Mouse (Mus musculus): ENCODE measurements around the gene Dgcr2. TPM values are rescaled to one million over a fixed set of nuclear protein-coding genes. Genes with fewer than 3 reads are reported as not detected.

The Dgcr2 gene
- polyA plus RNA-seq, 1 experiment from 2014 or later = 96.0 TPM

DNA sequence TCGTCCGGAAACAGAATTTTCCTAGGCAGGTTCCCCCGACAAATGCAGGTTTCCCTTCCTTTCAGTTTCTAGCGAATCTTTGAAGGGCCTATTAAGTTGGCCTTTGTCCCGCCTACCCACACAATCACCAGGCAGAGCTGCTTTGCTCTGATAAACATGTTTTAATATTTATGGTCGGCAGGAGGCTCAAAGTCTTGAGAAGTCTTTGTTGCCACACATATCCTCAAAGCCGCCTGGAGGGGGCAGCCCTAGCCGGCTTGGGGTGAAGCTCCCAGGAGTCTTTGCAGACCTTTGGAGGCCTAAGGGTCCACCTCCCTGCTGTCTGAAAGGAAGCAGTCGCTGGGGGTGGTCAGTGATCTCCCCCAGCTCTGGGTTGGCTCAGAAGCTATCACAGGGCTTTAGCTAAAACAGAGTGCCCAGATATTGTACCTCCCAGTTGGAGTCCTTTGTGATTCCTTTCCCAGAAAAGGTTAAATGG lies 30.3 kb upstream of the Dgcr2 start:
- Histone ChIP-seq H3K4me3 (peak overlapping the region; percentile 94), H3K4me1 (replicated peaks) (peaks cover 35% of the 10 kb centered on the region), H3K27ac (peak overlapping the region; percentile 91), H3K27me3 (ENCODE audit: insufficient read depth, poor library complexity, severe bottlenecking) (no peaks in the 10 kb centered on the region; the same call in 1 of the 2 replicates), H3K36me3 (peaks cover 25% of the 10 kb centered on the region), H3K9me3 (no peaks in the 10 kb centered on the region)
- WGBS = under 1% methylated on average over 9 of the region's 9 CpGs
- peak; percentile 80 for DNase-seq (ENCODE audit: low spot score)

- under 1% methylated on average over 47 of the region's 47 CpGs for WGBS
- Histone ChIP-seq H3K36me3 (peaks cover 25% of the 10 kb centered on the region), H3K27me3 (ENCODE audit: insufficient read depth, poor library complexity, severe bottlenecking) (no peaks in the 10 kb centered on the region; the same call in 1 of the 2 replicates), H3K4me1 (replicated peaks) (peaks cover 37% of the 10 kb centered on the region), H3K4me3 (peak within 1 kb of the TSS; percentile 94), H3K27ac (peak within 1 kb of the TSS; percentile 91), H3K9me3 (no peaks in the 10 kb centered on the region)
- DNase-seq (ENCODE audit: low spot score) = peak; percentile 89
Measured at GRCm38 (mm10) chr16:17928087-17928580, 29.8 kb upstream of the Dgcr2 start, which contains the start of gene Slc25a1. Slc25a1 (minus strand) TSS chr16:17928219.

DNA sequence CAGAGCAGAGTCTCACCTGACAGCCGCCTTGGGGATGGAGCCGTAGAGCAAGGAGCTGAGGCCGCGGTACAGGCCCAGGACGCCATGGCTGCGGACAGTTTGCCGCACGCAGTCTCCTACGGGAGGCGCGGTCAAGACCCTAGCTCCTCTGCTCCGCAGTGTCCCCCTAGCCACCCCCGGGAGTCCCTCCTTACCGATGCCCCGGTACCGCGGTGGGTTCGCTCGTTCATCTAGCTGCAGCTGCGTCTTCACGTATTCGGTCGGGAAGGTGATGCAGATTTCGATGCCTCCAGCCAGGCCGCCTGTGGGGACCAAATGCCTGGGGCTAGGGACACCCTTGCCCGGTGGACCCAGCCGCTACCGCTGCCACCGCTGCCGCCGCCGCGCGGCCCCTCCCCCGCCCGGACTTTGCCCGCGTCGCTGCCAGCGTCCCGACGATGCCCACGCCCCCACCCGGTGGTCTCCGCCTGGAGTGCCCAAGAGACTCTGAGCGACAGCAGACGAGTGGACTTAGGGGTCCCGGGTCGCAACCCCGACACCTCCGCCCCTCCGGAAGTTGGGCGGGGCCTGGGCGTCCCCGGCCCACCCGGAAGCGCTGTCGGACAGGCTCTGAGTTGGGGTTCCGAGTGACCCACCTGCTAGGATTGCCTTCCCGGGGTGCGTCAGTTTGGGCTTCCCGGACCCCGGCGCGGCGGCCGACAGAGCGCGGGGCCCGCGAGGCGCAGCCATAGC lies 29.2 kb upstream of the Dgcr2 start:
- Histone ChIP-seq H3K4me3 (peak overlapping the region; percentile 94), H3K4me1 (replicated peaks) (peaks cover 43% of the 10 kb centered on the region), H3K27ac (peak overlapping the region; percentile 91), H3K36me3 (peaks cover 25% of the 10 kb centered on the region), H3K9me3 (no peaks in the 10 kb centered on the region), H3K27me3 (ENCODE audit: insufficient read depth, poor library complexity, severe bottlenecking) (no peaks in the 10 kb centered on the region)
- DNase-seq (ENCODE audit: low spot score) = no peak
- WGBS = under 1% methylated on average over 72 of the region's 72 CpGs

- Histone ChIP-seq H3K27ac (peak overlapping the region; percentile 91), H3K4me1 (replicated peaks) (peaks cover 43% of the 10 kb centered on the region), H3K9me3 (no peaks in the 10 kb centered on the region), H3K36me3 (peaks cover 25% of the 10 kb centered on the region), H3K27me3 (ENCODE audit: insufficient read depth, poor library complexity, severe bottlenecking) (peaks cover 40% of the 10 kb centered on the region), H3K4me3 (peak overlapping the region; percentile 87)
- WGBS = under 1% methylated on average over 14 of the region's 14 CpGs
- no peak for DNase-seq (ENCODE audit: low spot score)
Measured at GRCm38 (mm10) chr16:17922163-17922538, 23.8 kb upstream of the Dgcr2 start.

DNA sequence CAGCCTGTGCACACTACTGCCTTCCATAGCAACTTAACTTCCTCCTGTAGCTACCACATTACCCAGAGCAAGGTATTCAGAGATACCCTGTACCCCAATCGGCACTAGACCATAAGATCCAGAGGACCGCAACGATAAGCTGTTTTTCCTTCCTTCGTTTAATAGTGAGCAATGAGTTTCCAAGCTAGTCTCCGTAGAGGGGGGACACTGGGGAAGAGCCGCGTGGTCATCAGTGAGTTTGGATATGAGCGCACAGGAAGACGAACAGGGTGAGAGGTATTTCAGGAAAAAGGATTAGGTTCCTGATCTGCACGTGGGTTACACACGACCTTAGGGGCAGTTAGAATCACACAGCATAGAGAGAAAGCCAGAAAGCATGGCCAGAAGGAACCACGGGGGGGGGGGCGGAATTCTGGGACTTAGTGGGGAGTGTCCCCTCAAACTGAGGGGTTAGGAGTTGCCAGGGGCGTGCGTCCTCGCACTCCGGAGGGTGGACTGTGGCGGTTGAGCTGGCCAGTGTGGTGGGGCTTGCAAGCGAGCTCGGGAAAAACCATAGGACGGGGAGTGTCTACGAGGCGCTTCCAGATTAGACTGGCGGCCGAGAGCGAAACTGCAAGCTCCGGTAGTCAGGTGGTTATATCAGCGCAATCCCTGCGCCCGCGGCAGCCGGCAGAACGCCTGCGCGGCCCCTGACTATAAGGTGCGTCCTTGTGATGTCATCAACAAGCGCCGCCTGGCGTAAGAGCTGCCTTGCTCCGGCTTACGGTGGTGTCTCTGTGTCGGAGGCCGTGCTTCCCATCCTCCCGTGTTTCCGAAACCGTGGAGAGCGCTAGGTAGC lies 23.2 kb upstream of the Dgcr2 start:
- Histone ChIP-seq H3K27me3 (ENCODE audit: insufficient read depth, poor library complexity, severe bottlenecking) (peaks cover 46% of the 10 kb centered on the region), H3K9me3 (no peaks in the 10 kb centered on the region), H3K4me3 (peak overlapping the region; percentile 87), H3K4me1 (replicated peaks) (peaks cover 37% of the 10 kb centered on the region), H3K36me3 (peaks cover 24% of the 10 kb centered on the region), H3K27ac (peak overlapping the region; percentile 91)
- 3% methylated on average over 47 of the region's 47 CpGs for WGBS
- DNase-seq (ENCODE audit: low spot score) = peak; percentile 97

DNA sequence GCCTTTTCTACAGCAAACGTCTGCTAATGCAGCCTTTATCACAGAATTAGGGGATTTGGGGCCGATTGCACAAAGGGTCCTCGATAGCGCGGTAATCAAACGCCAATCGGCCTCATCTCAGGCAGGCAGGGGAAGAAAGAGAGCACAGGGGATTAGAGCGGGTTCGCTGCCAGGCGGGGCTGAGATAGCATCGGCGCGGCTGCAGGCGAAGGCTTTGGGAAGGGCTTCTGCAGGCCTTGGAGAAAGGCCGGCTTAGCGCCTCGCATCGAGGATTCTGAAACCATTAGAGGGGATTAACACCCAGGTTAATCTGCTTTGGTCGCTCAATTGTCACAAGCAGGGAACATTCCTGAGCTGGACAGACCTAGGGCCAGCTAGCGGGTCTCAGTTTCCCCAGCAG lies 22.2 kb upstream of the Dgcr2 start:
- H3K4me1 ChIP-seq (replicated peaks) = peaks cover 33% of the 10 kb centered on the region
- peak; percentile 37 for DNase-seq (ENCODE audit: low spot score)
- H3K36me3 ChIP-seq = peaks cover 14% of the 10 kb centered on the region
- H3K27ac ChIP-seq = peak overlapping the region; percentile 91
- peak overlapping the region; percentile 87 for H3K4me3 ChIP-seq
- peaks cover 55% of the 10 kb centered on the region for H3K27me3 ChIP-seq (ENCODE audit: insufficient read depth, poor library complexity, severe bottlenecking)
- 9% methylated on average over 20 of the region's 20 CpGs for WGBS
- no peaks in the 10 kb centered on the region for H3K9me3 ChIP-seq

- H3K9me3 ChIP-seq = no peaks in the 10 kb centered on the region
- peaks cover 24% of the 10 kb centered on the region for H3K4me1 ChIP-seq (replicated peaks)
- under 1% methylated on average over 106 of the region's 106 CpGs for WGBS
- H3K27ac ChIP-seq = 0 out of 2 replicates have a peak within 1 kb of the TSS, but pooled peaks have one; percentile 46
- no peaks in the 10 kb centered on the region for H3K36me3 ChIP-seq
- H3K27me3 ChIP-seq (ENCODE audit: insufficient read depth, poor library complexity, severe bottlenecking) = peaks cover 81% of the 10 kb centered on the region
- H3K4me3 ChIP-seq = peak within 1 kb of the TSS; percentile 52
- DNase-seq (ENCODE audit: low spot score) = peak; percentile 54
Measured at GRCm38 (mm10) chr16:17914307-17915249, 16.2 kb upstream of the Dgcr2 start, which contains the start of gene Gsc2. Gsc2 (minus strand) TSS chr16:17915059.

- DNase-seq (ENCODE audit: low spot score) = peak; percentile 90
- under 1% methylated on average over 35 of the region's 35 CpGs for whole genome bisulfite sequencing
- H3K9me3 ChIP-seq = no peaks in the 10 kb centered on the region
- H3K4me3 ChIP-seq = peak within 1 kb of the TSS; percentile 76
- peaks cover 33% of the 10 kb centered on the region for H3K36me3 ChIP-seq
- peaks cover 46% of the 10 kb centered on the region for H3K27me3 ChIP-seq (ENCODE audit: insufficient read depth, poor library complexity, severe bottlenecking)
- peak within 1 kb of the TSS; percentile 95 for H3K27ac ChIP-seq
- peaks cover 24% of the 10 kb centered on the region for H3K4me1 ChIP-seq (replicated peaks)
Measured at GRCm38 (mm10) chr16:17911052-17911595, 12.8 kb upstream of the Dgcr2 start, which contains the start of gene Ess2. Ess2 (minus strand) TSS chr16:17911348.

DNA sequence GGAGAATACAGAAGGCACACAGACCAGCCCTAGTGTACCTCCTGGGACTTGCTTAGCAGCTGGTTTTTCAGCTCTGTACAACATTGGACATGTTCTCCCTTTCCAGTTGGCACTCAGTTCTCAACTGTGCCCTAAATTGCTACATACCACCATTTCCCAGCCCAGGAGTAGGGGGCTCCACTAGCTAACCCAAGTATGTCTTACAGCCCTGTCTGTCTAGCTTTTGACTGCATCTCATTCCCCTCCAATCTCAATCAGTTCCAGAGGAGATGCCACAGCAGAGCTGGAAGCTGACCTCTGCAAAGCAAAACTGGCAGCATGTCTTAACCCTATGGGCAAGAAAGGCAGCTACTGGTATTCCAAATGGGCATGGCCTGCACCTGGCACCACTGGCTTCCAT lies 2.3 kb downstream of the Dgcr2 start:
- Histone ChIP-seq H3K4me1 (replicated peaks) (peaks cover 12% of the 10 kb centered on the region), H3K27me3 (ENCODE audit: insufficient read depth, poor library complexity, severe bottlenecking) (no peaks in the 10 kb centered on the region), H3K27ac (no peak overlapping the region), H3K36me3 (peaks cover 35% of the 10 kb centered on the region), H3K4me3 (no peak overlapping the region), H3K9me3 (no peaks in the 10 kb centered on the region)
- no peak for DNase-seq (ENCODE audit: low spot score)

DNA sequence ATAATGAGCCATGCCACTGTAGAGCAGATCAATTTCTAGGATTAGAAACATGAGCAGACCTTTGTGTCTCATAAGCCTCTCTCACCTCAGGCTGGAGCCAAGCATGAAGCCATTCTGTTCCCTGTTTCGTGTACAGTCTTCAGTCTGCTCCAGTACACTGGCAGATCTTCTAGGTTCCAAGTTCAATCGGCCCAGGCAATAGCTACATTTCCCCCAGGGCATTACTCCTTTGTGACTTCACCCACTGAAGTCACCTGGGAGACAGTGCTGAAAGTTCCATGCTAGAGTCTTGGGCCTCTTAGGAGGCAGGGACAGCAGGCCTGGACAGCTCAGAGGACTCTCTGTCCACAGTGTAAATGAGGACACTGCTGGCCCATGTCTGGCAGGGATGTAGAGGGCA lies 4.4 kb downstream of the Dgcr2 start, which contains the start of gene Tssk1:
Gene Tssk1, plus strand, starts transcription at position 301 of the 400 bp plus-strand sequence.
- no peak within 1 kb of the TSS for H3K27ac ChIP-seq
- WGBS = 84% methylated on average over 2 of the region's 2 CpGs
- peaks cover 20% of the 10 kb centered on the region for H3K36me3 ChIP-seq
- H3K4me3 ChIP-seq = no peak within 1 kb of the TSS
- H3K27me3 ChIP-seq (ENCODE audit: insufficient read depth, poor library complexity, severe bottlenecking) = no peaks in the 10 kb centered on the region
- H3K9me3 ChIP-seq = no peaks in the 10 kb centered on the region
- no peak for DNase-seq (ENCODE audit: low spot score)
- peaks cover 27% of the 10 kb centered on the region for H3K4me1 ChIP-seq (replicated peaks)

DNA sequence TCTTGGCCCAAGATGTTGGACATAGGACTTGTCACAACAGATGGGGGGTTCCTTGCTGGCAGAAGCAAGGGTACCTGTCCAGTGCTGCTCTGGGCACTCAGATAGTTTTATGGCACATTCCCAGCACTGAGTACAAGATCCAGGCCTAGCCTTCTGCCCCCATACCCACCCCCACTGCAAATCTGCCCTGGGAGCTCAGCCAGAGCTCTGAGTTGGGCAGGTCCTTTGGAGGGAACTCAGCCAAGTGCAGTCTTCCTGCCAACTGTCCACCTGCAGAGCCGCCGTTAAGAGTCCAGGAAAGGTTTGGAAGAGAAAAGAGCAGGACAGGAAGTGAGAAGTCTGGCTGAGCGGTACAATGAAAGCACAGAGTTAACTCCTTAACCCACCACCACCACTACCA lies 5.8 kb downstream of the Dgcr2 start:
- DNase-seq (ENCODE audit: low spot score) = no peak
- no peaks in the 10 kb centered on the region for H3K9me3 ChIP-seq
- no peak overlapping the region for H3K4me3 ChIP-seq
- peaks cover 7% of the 10 kb centered on the region; the same call in 1 of the 2 replicates for H3K36me3 ChIP-seq
- WGBS = 85% methylated on average over 3 of the region's 3 CpGs
- H3K27me3 ChIP-seq (ENCODE audit: insufficient read depth, poor library complexity, severe bottlenecking) = no peaks in the 10 kb centered on the region
- no peak overlapping the region for H3K27ac ChIP-seq
- H3K4me1 ChIP-seq (replicated peaks) = peaks cover 27% of the 10 kb centered on the region
